Mouse (Mus musculus) heart, postnatal 0 days (tissue): Measurements from ENCODE around the gene Pfdn5.

Experiments
- CTCF ChIP-seq: IDR thresholded peaks from 2 replicates; pipeline ENCODE4 v1.5.1; 2016; ENCODE audit warnings: antibody characterized with exemption, control low read depth, low read depth
- EP300 ChIP-seq: IDR thresholded peaks from 2 replicates; pipeline ENCODE4 v1.6.1; 2016; ENCODE audit warnings: antibody characterized with exemption, low read depth

- TF ChIP-seq CTCF (no peak), EP300 (no peak)
These were observed 29.4 kb upstream of the Pfdn5 start for GRCm38 (mm10) chr15:102296368-102297006.
